ENCODE assay signal across 16 mouse cellular contexts in the genomic region with DNA sequence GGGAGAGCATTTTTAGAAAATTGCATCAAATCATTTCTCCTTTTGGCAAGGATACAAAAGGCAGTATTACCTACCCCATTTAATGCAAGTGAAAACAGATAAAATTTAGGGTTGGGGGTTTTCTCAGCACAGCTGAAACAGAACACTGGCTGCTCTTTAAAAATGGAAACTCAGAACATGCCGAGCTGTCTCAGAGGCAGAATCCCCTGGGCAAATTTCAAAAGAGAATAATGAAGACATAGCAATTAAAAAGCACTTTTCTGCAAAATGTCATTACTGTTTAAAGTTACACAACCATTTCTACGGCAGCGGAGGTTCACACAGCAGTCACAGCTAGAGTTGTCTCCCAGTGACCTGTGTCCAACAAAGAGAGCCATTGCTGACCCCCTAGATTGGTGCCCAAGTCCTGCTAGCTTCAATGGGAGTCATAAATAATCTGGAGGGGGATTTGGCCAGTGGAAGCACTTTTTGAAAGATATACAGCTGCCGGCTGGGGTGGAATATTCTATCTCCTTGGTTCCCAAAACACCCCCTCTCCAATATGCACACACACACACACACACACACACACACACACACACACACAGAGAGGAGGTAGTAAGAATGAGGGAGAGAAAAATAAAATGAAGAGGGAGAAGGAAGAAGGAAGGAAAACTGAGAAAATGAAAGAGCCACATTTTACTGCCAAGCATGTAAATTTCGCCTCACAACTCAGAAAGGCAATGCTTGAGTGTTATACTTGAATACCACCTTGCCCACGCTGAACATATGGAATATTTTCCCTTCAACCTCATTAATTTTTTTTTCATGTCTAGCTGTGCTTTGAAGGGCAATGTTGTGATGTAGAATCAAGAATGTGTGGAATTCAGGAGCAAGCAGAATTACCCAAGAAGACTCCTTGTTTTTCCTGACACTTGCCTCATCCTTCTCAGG.
DNase-seq lines count a peak whose midpoint lies in the region; ATAC-seq and TF ChIP-seq lines count a peak whose summit lies in the region.
"Had no signal": no experiment of that assay in that cellular context is flagged by ENCODE, and none has a peak within 500 bp of the region (broad histone marks: within the 10 kb centered on the region; RNA-seq: fewer than 3 reads in every experiment).

No protein-coding gene starts in this region.

- 77% methylated on average over 6 of the region's 6 CpGs for WGBS in midbrain, embryonic 14.5 days
- WGBS in midbrain, embryonic 10.5 days, result 88% methylated on average over 6 of the region's 6 CpGs
- 56% methylated on average over 6 of the region's 6 CpGs for WGBS in embryonic facial prominence, embryonic 14.5 days
- WGBS in neural tube, embryonic 13.5 days, result 31% methylated on average over 6 of the region's 6 CpGs
- 77% methylated on average over 6 of the region's 6 CpGs for WGBS in heart, embryonic 12.5 days

- no peak overlapping the region for H3K4me3 ChIP-seq in layer of hippocampus, adult 2 months
- H3K4me3 ChIP-seq in midbrain, embryonic 14.5 days (replicated peaks; ENCODE audit: low read depth, low read length), result no peak overlapping the region
- H3K4me3 ChIP-seq in midbrain, embryonic 10.5 days, result no peak overlapping the region
- no peak overlapping the region for H3K4me3 ChIP-seq in embryonic facial prominence, embryonic 14.5 days (ENCODE audit: low read depth, low read length)
- no peak overlapping the region for H3K4me3 ChIP-seq in neural tube, embryonic 13.5 days
- no peak overlapping the region for H3K4me3 ChIP-seq in heart, embryonic 12.5 days
- H3K4me3 ChIP-seq: erythroblast, embryonic 14.5 days; intestine, embryonic 15.5 days; limb, embryonic 15.5 days; stomach, embryonic 15.5 days had no signal

- no peak for TF ChIP-seq CTCF in layer of hippocampus, adult 2 months (conservative IDR thresholded peaks at IDR 0.05)

- H3K27me3 ChIP-seq in midbrain, embryonic 14.5 days (ENCODE audit: control insufficient read depth, insufficient read depth, low read length), result no peaks in the 10 kb centered on the region
- no peaks in the 10 kb centered on the region for H3K27me3 ChIP-seq in midbrain, embryonic 10.5 days (ENCODE audit: low read depth, poor library complexity, severe bottlenecking)
- H3K27me3 ChIP-seq in embryonic facial prominence, embryonic 14.5 days (replicated peaks; ENCODE audit: control insufficient read depth, insufficient read depth, low read length), result no peaks in the 10 kb centered on the region
- no peaks in the 10 kb centered on the region for H3K27me3 ChIP-seq in neural tube, embryonic 13.5 days
- no peaks in the 10 kb centered on the region for H3K27me3 ChIP-seq in heart, embryonic 12.5 days (replicated peaks)
- H3K27me3 ChIP-seq: intestine, embryonic 15.5 days; limb, embryonic 15.5 days; stomach, embryonic 15.5 days had no signal

- H3K9me3 ChIP-seq in midbrain, embryonic 14.5 days (ENCODE audit: control insufficient read depth, low read length), result no peaks in the 10 kb centered on the region
- no peaks in the 10 kb centered on the region for H3K9me3 ChIP-seq in midbrain, embryonic 10.5 days (replicated peaks)
- H3K9me3 ChIP-seq in embryonic facial prominence, embryonic 14.5 days (ENCODE audit: control insufficient read depth, low read length), result no peaks in the 10 kb centered on the region
- H3K9me3 ChIP-seq in neural tube, embryonic 13.5 days, result no peaks in the 10 kb centered on the region
- H3K9me3 ChIP-seq in heart, embryonic 12.5 days (replicated peaks), result no peaks in the 10 kb centered on the region
- H3K9me3 ChIP-seq: intestine, embryonic 15.5 days; limb, embryonic 15.5 days; stomach, embryonic 15.5 days had no signal

- no peaks in the 10 kb centered on the region for H3K36me3 ChIP-seq in midbrain, embryonic 14.5 days (ENCODE audit: control insufficient read depth, insufficient read depth, low read length)
- H3K36me3 ChIP-seq in midbrain, embryonic 10.5 days, result no peaks in the 10 kb centered on the region
- no peaks in the 10 kb centered on the region for H3K36me3 ChIP-seq in embryonic facial prominence, embryonic 14.5 days (ENCODE audit: control insufficient read depth, insufficient read depth, low read length)
- 0 out of 2 replicates have a peak, but pooled peaks cover 4% of the 10 kb centered on the region for H3K36me3 ChIP-seq in neural tube, embryonic 13.5 days
- no peaks in the 10 kb centered on the region for H3K36me3 ChIP-seq in heart, embryonic 12.5 days
- H3K36me3 ChIP-seq: intestine, embryonic 15.5 days; limb, embryonic 15.5 days; stomach, embryonic 15.5 days had no signal

- H3K4me2 ChIP-seq in midbrain, embryonic 14.5 days (ENCODE audit: low read length), result no peak overlapping the region
- no peak overlapping the region for H3K4me2 ChIP-seq in embryonic facial prominence, embryonic 14.5 days (ENCODE audit: low read depth, low read length)
- H3K4me2 ChIP-seq in neural tube, embryonic 13.5 days, result no peak overlapping the region
- H3K4me2 ChIP-seq in heart, embryonic 12.5 days, result no peak overlapping the region
- H3K4me2 ChIP-seq: intestine, embryonic 15.5 days; limb, embryonic 15.5 days; stomach, embryonic 15.5 days had no signal

- no peaks in the 10 kb centered on the region for H3K4me1 ChIP-seq in midbrain, embryonic 14.5 days (ENCODE audit: control insufficient read depth, insufficient read depth, low read length)
- no peaks in the 10 kb centered on the region for H3K4me1 ChIP-seq in midbrain, embryonic 10.5 days
- H3K4me1 ChIP-seq in embryonic facial prominence, embryonic 14.5 days (ENCODE audit: control insufficient read depth, insufficient read depth, low read length), result peaks cover 5% of the 10 kb centered on the region; the same call in 1 of the 2 replicates
- peaks cover 16% of the 10 kb centered on the region for H3K4me1 ChIP-seq in neural tube, embryonic 13.5 days (replicated peaks)
- no peaks in the 10 kb centered on the region for H3K4me1 ChIP-seq in heart, embryonic 12.5 days (replicated peaks)
- H3K4me1 ChIP-seq: intestine, embryonic 15.5 days; limb, embryonic 15.5 days; stomach, embryonic 15.5 days had no signal

- H3K27ac ChIP-seq in layer of hippocampus, adult 2 months, result peak overlapping the region; percentile 80
- H3K27ac ChIP-seq in midbrain, embryonic 14.5 days (replicated peaks; ENCODE audit: low read depth, low read length), result no peak overlapping the region
- no peak overlapping the region for H3K27ac ChIP-seq in midbrain, embryonic 10.5 days (replicated peaks)
- H3K27ac ChIP-seq in embryonic facial prominence, embryonic 14.5 days (replicated peaks; ENCODE audit: low read depth, low read length), result no peak overlapping the region
- H3K27ac ChIP-seq in neural tube, embryonic 13.5 days (replicated peaks), result no peak overlapping the region
- no peak overlapping the region for H3K27ac ChIP-seq in heart, embryonic 12.5 days (ENCODE audit: poor library complexity, severe bottlenecking)
- H3K27ac ChIP-seq: intestine, embryonic 15.5 days; limb, embryonic 15.5 days; macrophage; stomach, embryonic 15.5 days had no signal

- DNase-seq in layer of hippocampus, adult 2 months (ENCODE audit: low spot score in 2 of 2), result peak in 1 of 2 experiments; percentile 13
- no peak for DNase-seq in layer of hippocampus, adult 8-10 months (ENCODE audit: low spot score in 2 of 2)
- DNase-seq in midbrain, embryonic 14.5 days, result peak; percentile 13
- DNase-seq in midbrain, embryonic 10.5 days (ENCODE audit: low spot score), result no peak
- peak; percentile 31 for DNase-seq in embryonic facial prominence, embryonic 14.5 days (ENCODE audit: low spot score)
- DNase-seq: adrenal gland, postnatal 25 days; cerebellum, adult 11 months; heart, adult 11 months; thymus, postnatal 4 days had no signal

- no peak overlapping the region for H3K9ac ChIP-seq in midbrain, embryonic 14.5 days (replicated peaks; ENCODE audit: low read length)
- H3K9ac ChIP-seq in embryonic facial prominence, embryonic 14.5 days (ENCODE audit: low read depth, low read length), result no peak overlapping the region
- no peak overlapping the region for H3K9ac ChIP-seq in neural tube, embryonic 13.5 days
- H3K9ac ChIP-seq in heart, embryonic 12.5 days, result no peak overlapping the region
- H3K9ac ChIP-seq: intestine, embryonic 15.5 days; limb, embryonic 15.5 days; stomach, embryonic 15.5 days had no signal

- ATAC-seq in midbrain, embryonic 14.5 days (ENCODE audit: low FRiP score, low TSS enrichment), result no peak
- ATAC-seq in embryonic facial prominence, embryonic 14.5 days (ENCODE audit: low read depth), result no peak
- ATAC-seq in neural tube, embryonic 13.5 days (ENCODE audit: low read depth), result peak; percentile 75
- no peak for ATAC-seq in heart, embryonic 12.5 days (ENCODE audit: insufficient number of reproducible peaks, low FRiP score)
- ATAC-seq: intestine, embryonic 15.5 days had no signal

Comparison
In these comparisons a context has a peak if more than half of its experiments do, and no peak if none do; other contexts are left out.
1. DNase-seq: peak in midbrain, embryonic 14.5 days (single experiment) and embryonic facial prominence, embryonic 14.5 days (single experiment); none in layer of hippocampus, adult 8-10 months (0 of 2) and midbrain, embryonic 10.5 days (single experiment).